ENCODE assay signal across 8 mouse cellular contexts in genomic region chrX:12155068-12155840, GRCm38 (mm10). TPM values are rescaled to one million over a fixed set of nuclear protein-coding genes. Genes with fewer than 3 reads are reported as not detected.
DNase-seq lines count a peak whose midpoint lies in the region; ATAC-seq lines count a peak whose summit lies in the region.

No protein-coding gene starts in this region.

- WGBS in heart, embryonic 10.5 days: 8% methylated on average over 28 of the region's 30 CpGs
- WGBS in forebrain, embryonic 16.5 days: 27% methylated on average over 30 of the region's 30 CpGs
- WGBS in liver, embryonic 15.5 days (ENCODE audit: insufficient replicate concordance): 8% methylated on average over 27 of the region's 30 CpGs

- H3K4me1 ChIP-seq in heart, embryonic 10.5 days: peaks cover 46% of the 10 kb centered on the region
- peaks cover 36% of the 10 kb centered on the region for H3K4me1 ChIP-seq in forebrain, embryonic 16.5 days (replicated peaks; ENCODE audit: control insufficient read depth, insufficient read depth, low read length)
- peaks cover 19% of the 10 kb centered on the region for H3K4me1 ChIP-seq in liver, embryonic 15.5 days (replicated peaks)

- peak overlapping the region; percentile 52 for H3K4me2 ChIP-seq in forebrain, embryonic 16.5 days (ENCODE audit: low read length)
- peak overlapping the region; percentile 49 for H3K4me2 ChIP-seq in liver, embryonic 15.5 days

- peak overlapping the region; percentile 50 for H3K4me3 ChIP-seq in heart, embryonic 10.5 days
- H3K4me3 ChIP-seq in forebrain, embryonic 16.5 days (replicated peaks; ENCODE audit: low read length): peak overlapping the region; percentile 35
- peak overlapping the region; percentile 29 for H3K4me3 ChIP-seq in liver, embryonic 15.5 days (replicated peaks)

- H3K27me3 ChIP-seq in heart, embryonic 10.5 days (ENCODE audit: insufficient read depth, poor library complexity, severe bottlenecking): peaks cover 100% of the 10 kb centered on the region
- H3K27me3 ChIP-seq in forebrain, embryonic 16.5 days (replicated peaks; ENCODE audit: control insufficient read depth, insufficient read depth, low read length): peaks cover 8% of the 10 kb centered on the region
- peaks cover 100% of the 10 kb centered on the region for H3K27me3 ChIP-seq in liver, embryonic 15.5 days

- ATAC-seq in forebrain, embryonic 16.5 days: no peak
- no peak for ATAC-seq in liver, embryonic 15.5 days (ENCODE audit: insufficient read depth)

- peak overlapping the region; percentile 70 for H3K27ac ChIP-seq in heart, embryonic 10.5 days
- no peak overlapping the region for H3K27ac ChIP-seq in forebrain, embryonic 16.5 days (ENCODE audit: low read length)
- H3K27ac ChIP-seq in liver, embryonic 15.5 days (replicated peaks): no peak overlapping the region

- H3K36me3 ChIP-seq in heart, embryonic 10.5 days: no peaks in the 10 kb centered on the region
- H3K36me3 ChIP-seq in forebrain, embryonic 16.5 days (ENCODE audit: control insufficient read depth, insufficient read depth): no peaks in the 10 kb centered on the region
- H3K36me3 ChIP-seq in liver, embryonic 15.5 days (replicated peaks): no peaks in the 10 kb centered on the region

- no peak for DNase-seq in heart, embryonic 10.5 days (ENCODE audit: low spot score)
- no peak for DNase-seq in heart, postnatal 4 days
- DNase-seq in 416B (ENCODE audit: low read depth): peak; percentile 52
- DNase-seq in adrenal gland, adult 18-20 months (ENCODE audit: low spot score in 2 of 2): no peak
- DNase-seq in urinary bladder, postnatal 10 days (ENCODE audit: low spot score): no peak
- DNase-seq in urinary bladder, postnatal 25 days (ENCODE audit: low spot score): no peak

- H3K9ac ChIP-seq in forebrain, embryonic 16.5 days (replicated peaks; ENCODE audit: low read depth, low read length): peak overlapping the region; percentile 42
- no peak overlapping the region for H3K9ac ChIP-seq in liver, embryonic 15.5 days

- H3K9me3 ChIP-seq in heart, embryonic 10.5 days: no peaks in the 10 kb centered on the region
- no peaks in the 10 kb centered on the region for H3K9me3 ChIP-seq in forebrain, embryonic 16.5 days (ENCODE audit: control insufficient read depth, low read length)
- no peaks in the 10 kb centered on the region for H3K9me3 ChIP-seq in liver, embryonic 15.5 days (replicated peaks)

RNA-seq across cellular contexts. Expression of gene Bcor, which starts 4.9 kb away (rescaled TPM):
- 17.5 and 20.8 TPM in 2 replicates for polyA plus RNA-seq in heart, embryonic 10.5 days (2016; fragmentation: Nextera tagmentation; extraction: Ambion mirVana)
- total RNA-seq in heart, postnatal 4 days (2021): 10 to 100 TPM; 46.2 to 48.1 TPM
- 17.4 and 18.1 TPM in 2 replicates for polyA plus RNA-seq in forebrain, embryonic 16.5 days (2015; fragmentation: Nextera tagmentation; extraction: Ambion mirVana)
- polyA plus RNA-seq in liver, embryonic 15.5 days (2015; fragmentation: Nextera tagmentation; extraction: Ambion mirVana): 4.3 and 4.5 TPM in 2 replicates
- total RNA-seq in adrenal gland, adult 18-20 months (2021): 10 to 100 TPM; 12.7 to 16.5 TPM
